Mouse (Mus musculus) midbrain, embryonic 16.5 days (tissue): ENCODE measurements at regions not wholly inside any gene's neighbourhood (a gene's known extent, or its start where the extent isn't known, plus 50 kb on each side); places are given as distances from the start of the nearest gene placed in this dataset.
A peak's percentile ranks its signal among the peaks of the same experiment; 100 is the strongest.

ENCODE experiments used
- ATAC-seq: fragments of 200-750 bp; cut with Nextera tagmentation; 2 replicates; pipeline ENCODE4 v1.8.0; 2017; ENCODE audit warnings: moderate TSS enrichment
- H3K27ac ChIP-seq: fragments of 300-500 bp; sonication (generic); 2 replicates; pipeline ENCODE4 v1.5.1; 2014; ENCODE audit warnings: mild to moderate bottlenecking, low read length, mixed read lengths
- H3K27me3 ChIP-seq: fragments of 300-500 bp; sonication (generic); 2 replicates; pipeline ENCODE4 v1.6.1; 2014; ENCODE audit warnings: low read depth, low read length, mixed read lengths; ENCODE audit not compliant: control insufficient read depth, insufficient read depth
- H3K36me3 ChIP-seq: fragments of 300-500 bp; sonication (generic); 2 replicates; pipeline ENCODE4 v1.6.1; 2014; ENCODE audit warnings: mild to moderate bottlenecking, low read length, moderate library complexity, mixed read lengths; ENCODE audit not compliant: control insufficient read depth, insufficient read depth
- H3K4me1 ChIP-seq: fragments of 300-500 bp; sonication (generic); 2 replicates; pipeline ENCODE4 v1.6.1; 2014; ENCODE audit warnings: mild to moderate bottlenecking, low read length, mixed read lengths; ENCODE audit not compliant: control insufficient read depth, insufficient read depth
- H3K4me2 ChIP-seq: fragments of 300-500 bp; sonication (generic); 2 replicates; pipeline ENCODE4 v1.6.1; 2014; ENCODE audit warnings: mild to moderate bottlenecking, low read length, mixed read lengths
- H3K4me3 ChIP-seq: fragments of 300-500 bp; sonication (generic); 2 replicates; pipeline ENCODE4 v1.5.1; 2014; ENCODE audit warnings: low read depth, mild to moderate bottlenecking, low read length, moderate library complexity, mixed read lengths
- H3K9ac ChIP-seq: fragments of 300-500 bp; sonication (generic); 2 replicates; pipeline ENCODE4 v1.6.1; 2014; ENCODE audit warnings: low read depth, low read length, mixed read lengths
- H3K9me3 ChIP-seq: fragments of 300-500 bp; sonication (generic); replicated peaks from 2 replicates; pipeline ENCODE4 v1.6.1; 2014; ENCODE audit warnings: mild to moderate bottlenecking, low read length, mixed read lengths; ENCODE audit not compliant: control insufficient read depth, poor library complexity, severe bottlenecking
- WGBS: fragments of 180-500 bp; shearing (Covaris S2); extraction: QIAGEN DNeasy Blood & Tissue Kit; methylation state at CpG from one replicate; pipeline ENCODE4 v1.1.7; 2014; 5-methylcytosine and 5-hydroxymethylcytosine counted together

DNA sequence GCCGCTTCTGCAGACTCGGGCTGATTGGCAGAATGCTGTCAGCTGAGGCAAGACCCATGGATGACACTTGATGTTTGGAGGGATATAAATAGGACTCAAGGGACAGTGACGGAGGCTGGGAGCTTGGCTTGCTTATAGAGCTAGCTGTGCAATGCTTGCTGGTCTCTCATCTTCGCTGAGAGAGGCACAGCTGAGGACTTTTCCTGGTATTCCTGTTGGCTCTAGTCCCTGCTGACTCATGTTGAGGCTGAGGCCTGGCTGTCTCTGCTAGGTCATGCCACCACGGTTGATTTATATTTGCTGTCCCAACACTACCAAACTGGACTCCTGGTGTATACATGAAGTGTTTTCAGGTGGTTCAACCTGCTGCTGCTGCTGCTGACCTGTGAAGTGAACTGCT lies 419.6 kb upstream of the Meis1 start:
- WGBS: 95% methylated on average over 5 of the region's 5 CpGs

DNA sequence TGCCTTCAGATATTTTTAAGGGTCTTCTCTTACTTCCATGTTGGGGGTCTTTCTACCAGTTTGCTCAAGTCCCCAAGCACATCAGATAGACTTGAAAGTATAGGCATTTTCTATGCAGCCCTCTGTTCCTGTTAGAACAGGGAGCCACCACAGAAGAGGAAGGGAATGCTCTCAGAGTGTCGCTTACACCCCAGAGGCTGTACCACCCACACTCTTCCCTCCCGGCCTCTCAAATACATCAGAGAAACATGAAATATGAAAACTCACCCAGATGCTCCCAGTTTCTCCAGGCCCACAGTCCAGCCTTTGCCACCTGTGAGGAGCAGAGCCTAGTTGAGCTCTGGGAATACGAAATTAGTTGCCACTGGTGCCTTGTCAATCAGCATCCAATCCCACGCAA lies 423.2 kb upstream of the Meis1 start:
- H3K36me3 ChIP-seq: no peaks in the 10 kb centered on the region
- H3K9me3 ChIP-seq: 0 out of 2 replicates have a peak, but pooled peaks cover 2% of the 10 kb centered on the region
- WGBS: 89% methylated on average over 4 of the region's 4 CpGs
- H3K4me2 ChIP-seq: no peak overlapping the region
- H3K4me1 ChIP-seq: no peaks in the 10 kb centered on the region
- ATAC-seq: no peak
- no peak overlapping the region for H3K9ac ChIP-seq
- no peaks in the 10 kb centered on the region for H3K27me3 ChIP-seq
- H3K27ac ChIP-seq: no peak overlapping the region
- no peak overlapping the region for H3K4me3 ChIP-seq

More for the DNA sequence above, 419.6 kb upstream of the Meis1 start:
- Histone ChIP-seq H3K4me1 (no peaks in the 10 kb centered on the region), H3K27ac (no peak overlapping the region), H3K4me2 (no peak overlapping the region), H3K9ac (no peak overlapping the region), H3K36me3 (no peaks in the 10 kb centered on the region), H3K27me3 (no peaks in the 10 kb centered on the region), H3K4me3 (no peak overlapping the region), H3K9me3 (0 out of 2 replicates have a peak, but pooled peaks cover 2% of the 10 kb centered on the region)
- no peak for ATAC-seq

GRCm38 (mm10) chr11:19455391-19456290 lies 436.9 kb upstream of the Meis1 start:
- H3K9me3 ChIP-seq: no peaks in the 10 kb centered on the region
- H3K27ac ChIP-seq: no peak overlapping the region
- H3K27me3 ChIP-seq: no peaks in the 10 kb centered on the region
- ATAC-seq: no peak
- no peak overlapping the region for H3K4me2 ChIP-seq
- no peak overlapping the region for H3K9ac ChIP-seq
- no peak overlapping the region for H3K4me3 ChIP-seq
- no peaks in the 10 kb centered on the region for H3K36me3 ChIP-seq
- no peaks in the 10 kb centered on the region for H3K4me1 ChIP-seq
- 88% methylated on average over 12 of the region's 12 CpGs for WGBS

DNA sequence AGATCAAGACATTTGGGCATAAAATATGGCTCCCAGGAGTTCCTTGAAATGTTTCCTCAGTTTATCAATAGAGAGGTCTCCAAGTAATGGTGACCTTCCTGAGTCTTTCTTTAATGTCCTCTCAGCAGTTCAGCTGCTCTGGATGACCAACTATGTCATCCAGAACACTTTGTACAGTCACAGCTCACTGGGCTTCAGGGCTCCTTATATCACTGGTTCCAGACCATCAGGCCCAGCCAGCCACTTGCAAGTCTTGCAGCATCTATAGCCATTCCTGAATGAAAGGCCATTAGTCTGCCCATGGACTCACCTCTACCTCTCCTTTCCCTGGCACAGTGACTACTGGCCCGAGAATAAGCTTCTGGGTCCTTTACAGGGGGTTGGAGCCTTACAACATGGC lies 437.8 kb upstream of the Meis1 start:
- no peaks in the 10 kb centered on the region for H3K9me3 ChIP-seq
- no peak overlapping the region for H3K4me2 ChIP-seq
- no peak for ATAC-seq
- no peaks in the 10 kb centered on the region for H3K4me1 ChIP-seq
- no peak overlapping the region for H3K9ac ChIP-seq
- 73% methylated on average over 1 of the region's 1 CpGs for WGBS
- no peak overlapping the region for H3K4me3 ChIP-seq
- H3K27me3 ChIP-seq: no peaks in the 10 kb centered on the region
- no peak overlapping the region for H3K27ac ChIP-seq
- no peaks in the 10 kb centered on the region for H3K36me3 ChIP-seq

DNA sequence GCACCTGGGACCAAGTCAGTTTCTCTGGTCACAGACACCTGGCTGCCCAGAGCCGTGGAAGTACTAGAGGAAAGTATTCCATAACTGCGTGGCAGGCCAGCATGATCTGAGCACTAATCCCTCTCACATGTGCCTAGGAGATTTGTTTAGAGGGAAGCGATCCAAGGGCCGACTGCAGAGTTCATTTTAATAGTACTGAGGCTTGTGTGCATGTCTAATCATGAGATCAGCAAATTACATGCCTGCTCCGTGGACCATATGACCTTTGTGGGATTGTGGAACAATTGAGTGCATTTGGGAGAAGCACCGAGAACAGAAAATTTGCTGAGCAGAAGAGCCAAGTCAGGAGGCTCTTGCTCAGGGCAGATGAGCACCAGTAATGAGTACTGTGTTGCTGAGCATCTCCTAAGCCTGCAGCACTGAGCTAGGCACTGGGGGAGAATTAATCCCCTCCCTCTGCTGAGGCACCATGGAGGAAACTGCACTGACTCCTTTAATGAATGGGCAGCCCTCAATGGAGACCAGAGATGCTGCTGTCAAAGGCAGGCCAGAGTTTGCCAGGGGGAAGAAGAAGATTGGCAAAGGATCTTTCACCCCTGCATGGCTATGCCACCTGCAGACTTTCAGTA lies 445.1 kb upstream of the Meis1 start:
- H3K4me2 ChIP-seq: no peak overlapping the region
- no peaks in the 10 kb centered on the region for H3K36me3 ChIP-seq
- H3K27ac ChIP-seq: no peak overlapping the region
- peak; percentile 79 for ATAC-seq
- H3K4me3 ChIP-seq: no peak overlapping the region
- H3K9ac ChIP-seq: no peak overlapping the region
- WGBS: 24% methylated on average over 6 of the region's 6 CpGs
- no peaks in the 10 kb centered on the region for H3K27me3 ChIP-seq
- H3K9me3 ChIP-seq: no peaks in the 10 kb centered on the region
- H3K4me1 ChIP-seq: no peaks in the 10 kb centered on the region

DNA sequence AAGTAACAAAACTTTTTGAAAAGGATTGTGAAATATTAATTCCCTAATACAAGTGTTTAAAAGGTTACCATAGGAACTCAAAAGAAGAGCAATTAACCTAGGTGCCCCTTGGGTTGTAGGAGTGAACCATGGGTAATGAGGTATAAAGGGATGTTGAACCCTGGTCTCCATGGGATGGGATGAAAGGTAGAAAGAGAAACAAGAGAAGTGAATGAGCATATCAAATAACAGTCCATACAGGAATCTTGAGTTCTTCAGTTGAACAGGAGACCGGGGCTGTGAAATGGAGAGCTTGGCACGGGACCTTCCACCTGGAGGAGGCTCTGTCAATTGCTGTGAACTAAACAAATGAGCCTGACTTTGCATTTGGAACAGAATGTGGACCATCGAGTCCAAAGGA lies 449.6 kb upstream of the Meis1 start:
- no peaks in the 10 kb centered on the region for H3K36me3 ChIP-seq
- H3K27ac ChIP-seq: no peak overlapping the region
- H3K27me3 ChIP-seq: no peaks in the 10 kb centered on the region
- no peaks in the 10 kb centered on the region for H3K9me3 ChIP-seq
- WGBS: 91% methylated on average over 3 of the region's 3 CpGs
- no peak overlapping the region for H3K4me3 ChIP-seq
- ATAC-seq: no peak
- no peak overlapping the region for H3K4me2 ChIP-seq
- H3K4me1 ChIP-seq: no peaks in the 10 kb centered on the region
- no peak overlapping the region for H3K9ac ChIP-seq

GRCm38 (mm10) chr11:19468803-19469202 lies 450.0 kb upstream of the Meis1 start:
- WGBS: 98% methylated on average over 3 of the region's 3 CpGs
- no peaks in the 10 kb centered on the region for H3K36me3 ChIP-seq
- no peak overlapping the region for H3K27ac ChIP-seq
- ATAC-seq: no peak
- H3K27me3 ChIP-seq: no peaks in the 10 kb centered on the region
- H3K4me3 ChIP-seq: no peak overlapping the region
- no peaks in the 10 kb centered on the region for H3K9me3 ChIP-seq
- no peak overlapping the region for H3K9ac ChIP-seq
- no peak overlapping the region for H3K4me2 ChIP-seq
- no peaks in the 10 kb centered on the region for H3K4me1 ChIP-seq

DNA sequence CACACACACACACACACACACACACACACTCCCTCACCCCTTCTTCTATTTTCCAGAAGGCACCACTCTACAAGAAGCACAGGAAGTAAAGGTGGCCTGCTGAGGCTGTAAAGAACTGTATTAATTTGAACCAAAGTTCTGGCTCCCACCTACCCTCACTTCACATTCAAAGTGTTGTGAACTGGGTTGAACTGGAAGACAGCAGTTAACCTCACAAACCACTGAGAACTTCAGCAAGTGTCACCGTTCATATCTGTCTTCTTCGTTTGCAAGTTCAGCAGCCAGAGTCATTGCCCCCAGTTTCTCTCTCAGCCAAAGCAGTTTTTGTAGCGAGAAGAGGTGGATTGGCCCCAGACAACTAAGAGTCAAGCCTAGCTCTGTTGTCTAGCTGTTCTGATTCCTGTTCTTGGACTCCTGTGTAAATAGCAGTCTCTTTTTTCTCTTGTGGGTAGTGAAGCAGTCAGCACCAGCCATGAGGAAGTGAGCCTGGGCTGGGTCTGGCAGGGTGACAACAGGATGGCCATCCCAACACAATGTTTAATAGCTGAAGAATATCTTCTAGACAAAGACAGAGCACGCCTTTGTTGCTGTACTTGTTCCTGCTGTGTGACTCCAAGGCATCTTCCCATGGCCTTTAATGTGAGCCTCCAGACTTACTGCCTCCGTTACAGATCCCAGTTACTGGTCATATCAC lies 452.0 kb upstream of the Meis1 start:
- Histone ChIP-seq H3K9me3 (no peaks in the 10 kb centered on the region), H3K4me2 (no peak overlapping the region), H3K36me3 (no peaks in the 10 kb centered on the region), H3K9ac (no peak overlapping the region), H3K27ac (no peak overlapping the region), H3K27me3 (no peaks in the 10 kb centered on the region), H3K4me3 (no peak overlapping the region), H3K4me1 (no peaks in the 10 kb centered on the region; the same call in 1 of the 2 replicates)
- 91% methylated on average over 5 of the region's 5 CpGs for WGBS
- ATAC-seq: no peak
